Mouse (Mus musculus) thymus, adult 2 months (tissue): ENCODE measurements around the gene Enox2.
"Not testable (repeated sequence)": the region's sequence is repeated elsewhere in the genome, so short reads cannot be mapped to it uniquely, and the experiment has no call there.

Source experiments
- CTCF ChIP-seq: fragments of 200-500 bp; IDR thresholded peaks from 2 replicates; pipeline ENCODE4 v1.5.1; 2012; ENCODE audit warnings: mild to moderate bottlenecking, control low read depth, low read length, moderate library complexity, borderline replicate concordance; ENCODE audit not compliant: control insufficient read depth, poor library complexity, insufficient read depth; ENCODE audit errors: extremely low read depth
- POLR2A ChIP-seq: fragments of 200-500 bp; IDR thresholded peaks from 2 replicates; pipeline ENCODE4 v1.6.1; 2012; ENCODE audit warnings: mild to moderate bottlenecking, low read length, control low read depth, moderate library complexity; ENCODE audit not compliant: control insufficient read depth, poor library complexity, insufficient read depth; ENCODE audit errors: extremely low read depth

DNA sequence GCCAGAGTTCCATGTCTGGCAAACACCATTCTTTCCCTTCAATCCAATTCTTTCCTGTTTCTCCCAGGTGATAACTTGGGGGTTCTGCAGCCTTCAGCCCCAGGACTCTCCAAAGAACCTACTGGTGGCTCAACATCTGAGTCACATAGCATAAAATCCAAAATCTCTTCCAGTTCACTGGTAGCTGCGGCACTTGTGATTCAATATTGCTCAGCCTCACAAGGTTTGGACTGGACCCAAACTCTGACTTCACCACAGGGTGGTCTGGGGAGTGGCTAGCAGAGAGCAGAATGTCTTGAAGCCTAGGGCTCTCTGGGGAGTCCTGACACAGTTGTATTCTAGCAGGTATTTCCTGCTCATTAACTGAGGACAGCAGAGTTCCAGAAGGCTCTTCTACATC lies 187.5 kb downstream of the Enox2 start:
- TF ChIP-seq CTCF, POLR2A: not testable (repeated sequence)
